Mouse (Mus musculus): ENCODE data around the gene Sft2d1. TPM values are rescaled to one million over a fixed set of nuclear protein-coding genes. Genes with fewer than 3 reads are reported as not detected.

Sft2d1 gene
- total RNA-seq, 1 experiment from 2014 or later = 50.8 TPM

DNA sequence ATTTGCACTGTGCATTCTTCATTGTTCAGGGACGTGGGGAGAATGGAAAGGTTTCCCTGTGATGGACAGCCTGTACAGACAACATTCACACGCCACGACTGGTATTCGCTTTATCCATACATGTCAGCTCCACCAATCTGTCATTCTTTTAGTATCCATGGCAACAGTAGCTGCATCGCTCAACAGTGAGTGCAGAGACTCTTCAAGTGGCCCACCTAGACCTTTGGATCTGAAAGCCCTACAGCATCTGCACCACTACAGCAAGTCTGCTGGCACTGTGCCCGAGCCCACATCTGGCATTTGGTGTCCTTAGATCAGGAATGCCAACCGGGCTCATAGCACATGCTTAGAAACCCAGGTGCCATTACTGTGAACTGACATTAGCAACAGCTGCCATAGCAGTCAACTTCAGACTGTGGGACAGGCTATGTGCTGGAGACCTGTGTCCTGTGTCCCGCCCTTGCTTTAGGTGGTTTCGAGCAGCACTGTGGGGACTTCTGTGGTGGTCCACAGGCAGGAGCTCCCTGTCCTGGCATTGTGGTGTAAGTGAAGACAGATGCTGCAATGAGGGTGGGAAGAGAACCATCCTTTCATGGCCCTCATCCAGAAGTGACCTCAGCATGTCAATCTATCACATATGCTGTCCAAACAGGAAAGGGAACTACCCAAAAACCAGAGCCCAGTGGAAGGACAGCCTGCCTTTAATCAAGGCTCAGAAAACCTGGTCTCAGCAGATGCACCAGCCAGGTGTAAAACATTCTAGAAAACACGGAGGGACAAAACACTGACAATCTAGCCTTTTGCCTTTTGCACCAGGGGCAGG lies 50.6 kb downstream of the Sft2d1 start:
- no peak for DNase-seq

DNA sequence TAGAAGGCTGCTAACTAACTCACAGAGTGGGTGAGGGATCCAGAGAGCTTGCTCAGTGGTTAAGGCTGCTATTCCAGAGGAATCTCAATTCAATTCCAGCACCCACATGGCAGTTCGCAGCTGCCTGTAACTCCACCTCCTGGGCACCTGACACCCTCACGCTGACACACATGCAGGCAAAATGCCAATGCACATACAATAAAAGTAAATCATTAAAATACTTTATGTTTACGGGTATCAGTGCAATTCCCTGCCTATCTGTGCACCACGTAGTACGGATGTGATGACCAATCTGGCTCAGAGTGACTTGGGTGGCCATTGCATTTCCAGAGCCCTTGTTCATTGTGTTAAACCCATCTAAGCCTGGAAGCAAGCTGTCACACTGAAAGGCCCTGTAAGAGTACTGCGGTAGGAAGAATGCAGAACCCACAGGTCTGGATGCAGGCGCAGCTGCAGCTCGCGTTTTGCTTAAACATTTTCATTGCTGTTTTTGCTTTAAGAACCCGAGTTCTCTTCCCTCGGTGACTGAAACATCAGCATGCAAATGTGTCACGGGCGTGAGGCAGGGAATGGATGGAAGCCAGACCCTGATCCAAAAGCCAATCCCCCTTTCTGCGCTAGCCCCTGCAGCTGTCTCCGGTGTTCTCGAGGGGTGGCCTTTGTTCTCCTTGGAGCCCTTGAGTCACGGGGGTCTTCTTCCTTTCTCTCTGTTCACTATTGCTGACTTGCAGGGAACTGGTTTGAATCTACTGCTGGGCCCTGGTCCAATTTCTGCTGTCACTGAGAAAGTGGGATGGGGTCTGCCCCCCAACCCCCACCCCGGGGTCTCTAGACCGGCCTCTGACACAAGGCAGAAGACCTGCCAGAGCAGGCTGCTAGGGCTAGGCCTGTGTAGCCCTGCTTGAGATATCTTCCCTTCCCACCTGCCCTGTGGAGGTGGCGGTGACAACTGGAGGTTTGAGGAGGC lies 56.9 kb downstream of the Sft2d1 start:
- DNase-seq = no peak

DNA sequence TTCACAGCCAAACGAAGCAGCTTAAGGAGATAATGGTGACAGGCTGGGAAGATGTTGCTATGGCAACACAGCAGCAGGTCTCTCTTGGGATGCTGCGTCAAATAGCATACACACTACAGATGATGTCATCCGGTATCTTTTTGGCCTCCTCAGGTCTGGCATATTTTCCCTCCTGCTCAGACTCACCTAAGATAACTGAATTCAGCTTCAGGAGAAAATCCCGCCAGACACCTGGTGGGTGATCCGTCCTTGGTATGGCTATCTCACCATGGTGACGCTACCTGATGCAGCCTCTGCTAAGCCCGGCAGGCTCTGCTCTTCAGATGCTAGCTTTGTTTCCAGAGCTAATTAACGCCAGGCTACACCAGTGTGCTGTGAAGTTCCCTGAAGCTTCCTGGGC lies 57.7 kb downstream of the Sft2d1 start:
- no peak for DNase-seq

DNA sequence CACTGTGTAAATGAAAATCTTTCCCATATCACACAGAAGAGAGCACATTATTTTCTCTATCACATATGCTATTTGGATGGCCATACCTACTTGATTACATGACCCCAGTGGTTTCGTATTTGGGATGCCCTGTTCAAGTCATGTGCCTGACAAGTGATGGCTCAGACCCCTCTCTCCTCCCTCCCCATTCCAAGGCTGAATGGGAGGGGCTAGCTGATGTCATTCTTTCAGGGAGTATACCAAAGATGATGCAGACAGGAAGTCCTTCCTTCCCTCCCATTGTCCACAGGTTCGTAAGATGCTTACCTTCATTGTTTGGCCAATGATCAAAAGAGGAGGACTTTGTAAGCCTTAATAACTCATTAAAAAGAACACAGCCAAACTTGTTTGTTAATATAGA lies 58.3 kb downstream of the Sft2d1 start:
- DNase-seq = no peak

DNA sequence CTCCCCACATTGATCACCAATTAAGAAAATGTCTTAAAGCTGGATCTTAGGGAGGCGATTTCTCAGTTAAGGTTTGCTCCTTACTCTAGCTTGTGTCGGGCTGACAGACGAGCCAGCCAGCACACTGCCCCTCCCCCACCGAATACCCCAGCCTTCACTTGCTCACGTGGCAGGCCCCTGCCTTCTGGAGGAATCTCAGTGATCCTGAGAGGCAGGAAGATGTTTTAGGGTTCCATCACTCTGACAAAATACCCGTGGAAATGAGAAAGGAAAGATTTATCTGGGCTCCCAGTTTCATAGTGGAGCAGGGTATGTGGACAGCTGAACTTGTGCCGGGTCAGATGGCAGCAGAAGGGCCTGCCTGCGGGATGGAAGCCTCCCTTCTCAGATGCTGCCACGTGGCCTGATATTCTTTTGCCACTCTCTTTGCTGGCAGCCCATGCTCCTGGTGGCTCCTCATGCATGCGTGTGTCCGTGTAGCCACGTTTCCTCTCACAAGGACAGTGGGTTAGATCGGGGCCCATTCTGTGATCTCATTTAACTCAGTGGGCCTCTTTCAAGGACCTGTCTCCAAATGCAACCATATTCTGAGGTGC lies 59.8 kb downstream of the Sft2d1 start:
- DNase-seq = no peak

DNA sequence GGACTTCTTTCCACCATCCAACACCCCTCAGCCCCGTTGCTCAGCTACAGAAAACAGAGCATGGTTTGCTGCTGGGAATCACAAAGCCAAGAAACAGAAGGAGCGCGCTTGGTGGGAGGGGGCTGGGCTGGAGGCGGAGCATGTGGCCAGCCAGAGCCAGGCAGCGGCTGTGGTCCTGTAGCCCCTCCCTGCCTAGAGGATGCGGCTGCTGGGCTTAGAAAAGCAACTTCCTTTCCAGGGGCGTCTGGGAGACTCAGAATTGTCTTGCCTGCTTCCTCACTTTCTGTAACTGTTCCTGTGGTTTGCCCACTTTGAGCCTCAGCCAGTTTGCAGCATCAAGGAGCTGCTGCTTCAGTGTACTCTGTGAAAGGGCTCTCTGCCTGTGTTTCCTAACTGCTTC lies 60.9 kb downstream of the Sft2d1 start:
- peak; percentile 36 for DNase-seq

DNA sequence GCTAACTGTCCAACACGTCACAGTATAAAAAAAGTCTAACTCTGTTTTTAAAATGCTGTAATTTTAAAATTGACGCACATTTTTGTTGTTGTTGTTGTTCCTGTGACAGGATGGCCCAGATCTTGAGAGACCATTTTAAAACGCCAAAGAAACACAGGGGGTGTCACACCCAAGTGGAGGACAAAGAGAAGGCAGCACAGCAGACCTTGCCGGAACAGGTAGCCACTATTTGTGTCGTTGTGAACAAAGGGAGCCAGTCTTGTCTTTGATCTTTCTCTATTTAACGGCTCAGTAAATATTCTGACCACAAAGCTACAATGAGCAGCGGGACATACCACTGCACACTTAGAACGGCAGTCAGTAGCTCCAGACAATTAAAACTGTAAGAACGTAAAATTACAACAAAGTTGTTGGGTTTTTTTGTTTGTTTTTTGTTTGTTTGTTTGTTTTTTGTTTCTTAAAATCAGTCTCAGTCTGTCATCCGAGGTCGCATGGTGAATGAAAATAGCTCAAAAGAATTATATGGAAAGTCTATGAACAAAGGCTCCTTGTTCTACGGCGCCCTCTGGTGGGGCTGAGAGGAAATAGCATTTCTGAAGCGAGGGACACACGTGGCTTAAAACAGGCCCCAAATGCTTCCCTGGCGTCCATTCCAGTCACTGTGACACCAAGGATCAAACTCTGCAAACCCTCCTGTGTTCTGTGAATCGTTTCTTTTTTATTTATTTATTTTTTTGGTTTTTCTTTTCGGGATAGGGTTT lies 61.6 kb downstream of the Sft2d1 start:
- peak; percentile 81 for DNase-seq

Other genes starting within 250 kb of the Sft2d1 start
- gene Gm49673, start 163.3 kb upstream of the Sft2d1 start, total RNA-seq (2021) = 0.24 and 1.8 TPM in 2 replicates
- 54.1 and 69.7 TPM in 2 replicates for gene Rnaset2a, start 163.0 kb upstream of the Sft2d1 start, total RNA-seq (2021)
- gene Fgfr1op, start 145.6 kb upstream of the Sft2d1 start, total RNA-seq (2021) = 27.9 and 29.6 TPM in 2 replicates
- gene Ccr6, start 75.1 kb upstream of the Sft2d1 start, total RNA-seq (2021) = not detected in 2 replicates
- gene Mpc1, start 28.2 kb upstream of the Sft2d1 start, total RNA-seq (2021) = 262 and 318 TPM in 2 replicates
- 0.43 and 0.95 TPM in 2 replicates for gene Prr18, start 26.4 kb downstream of the Sft2d1 start, total RNA-seq (2021)
- not detected in 2 replicates for gene T2, start 44.9 kb downstream of the Sft2d1 start, total RNA-seq (2021)
- not detected in 2 replicates for gene T, start 123.3 kb downstream of the Sft2d1 start, total RNA-seq (2021)
- gene Pde10a, start 214.3 kb downstream of the Sft2d1 start, total RNA-seq (2021) = 16.8 and 31.8 TPM in 2 replicates